Mouse (Mus musculus) gastrocnemius, adult 2 months (tissue): ENCODE measurements around the gene Sbk2. TPM values are rescaled to one million over a fixed set of nuclear protein-coding genes. Genes with fewer than 3 reads are reported as not detected.

Experiments
- DNase-seq: peaks from one replicate; pipeline ENCODE4 v3.0.0; 2022
- H3K27ac ChIP-seq: fragments of 200-600 bp; 2 replicates; pipeline ENCODE4 v1.8.1; 2022; ENCODE audit warnings: mild to moderate bottlenecking
- H3K4me3 ChIP-seq: fragments of 200-600 bp; 2 replicates; pipeline ENCODE4 v1.8.1; 2022; ENCODE audit warnings: mild to moderate bottlenecking, moderate library complexity
- CTCF ChIP-seq: fragments of 200-600 bp; IDR thresholded peaks from 2 replicates; pipeline ENCODE4 v1.8.1; 2022; ENCODE audit warnings: antibody characterized with exemption, mild to moderate bottlenecking, moderate library complexity
- intact Hi-C: fragments of 180-260 bp; cut with DNase I; formaldehyde crosslinking; loops from one replicate; pipeline ENCODE4 v1.15.1; 2025
- total RNA-seq, 2 experiments: library from RNA; stranded (reverse); gene quantifications; 2 replicates each; pipeline ENCODE4 v1.2.3; 2021

The Sbk2 gene
- total RNA-seq, 2 experiments from 2014 or later = 36.7 to 77.0 TPM

DNA sequence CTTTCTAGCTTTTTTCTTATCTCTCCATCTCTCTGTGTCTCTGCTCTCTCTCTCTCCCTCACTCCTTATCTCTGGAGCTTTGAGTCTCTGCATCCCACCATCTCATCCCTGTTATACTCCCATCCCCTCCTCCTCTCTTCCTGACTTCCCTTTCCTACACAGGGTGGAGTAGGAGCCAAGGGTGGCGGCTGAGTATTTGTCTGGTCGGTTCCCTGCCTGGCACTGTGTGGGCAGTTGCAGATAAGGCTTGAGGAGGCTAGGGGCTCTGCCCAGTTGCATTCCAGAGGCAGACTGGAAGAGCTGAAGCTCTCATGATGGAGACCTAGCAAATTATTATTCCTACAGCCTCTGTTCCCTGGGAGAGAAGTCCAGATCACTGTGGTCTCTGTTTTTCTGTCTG is 24.0 kb upstream of the Sbk2 start:
- intact Hi-C loops = no loop called here
- H3K27ac ChIP-seq = no peak overlapping the region
- H3K4me3 ChIP-seq = no peak overlapping the region
- no peak for DNase-seq
- TF ChIP-seq CTCF = no peak

DNA sequence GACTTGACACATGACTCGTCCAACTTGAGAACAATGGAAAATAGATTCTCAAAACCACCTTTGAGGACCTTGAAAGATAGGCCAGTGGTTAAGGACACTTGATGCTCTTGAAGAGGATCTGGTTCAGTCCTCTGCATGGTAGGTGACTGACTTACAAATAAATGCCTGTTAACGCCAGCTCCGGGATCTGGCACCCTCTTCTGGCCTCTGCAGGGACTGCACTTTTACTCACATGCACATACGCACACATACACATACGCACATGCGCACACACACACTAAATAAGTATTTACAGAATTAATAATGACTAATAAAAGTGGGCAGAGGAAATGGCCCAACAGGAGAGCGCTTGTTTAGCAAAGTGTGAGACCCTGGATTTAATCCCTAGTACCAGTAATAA is 12.6 kb upstream of the Sbk2 start:
- intact Hi-C loops = no loop called here
- peak; percentile 35; the same call in 1 of the 2 replicates for TF ChIP-seq CTCF
- DNase-seq = no peak
- no peak overlapping the region for H3K4me3 ChIP-seq
- H3K27ac ChIP-seq = peak overlapping the region; percentile 73; the same call in 1 of the 2 replicates

DNA sequence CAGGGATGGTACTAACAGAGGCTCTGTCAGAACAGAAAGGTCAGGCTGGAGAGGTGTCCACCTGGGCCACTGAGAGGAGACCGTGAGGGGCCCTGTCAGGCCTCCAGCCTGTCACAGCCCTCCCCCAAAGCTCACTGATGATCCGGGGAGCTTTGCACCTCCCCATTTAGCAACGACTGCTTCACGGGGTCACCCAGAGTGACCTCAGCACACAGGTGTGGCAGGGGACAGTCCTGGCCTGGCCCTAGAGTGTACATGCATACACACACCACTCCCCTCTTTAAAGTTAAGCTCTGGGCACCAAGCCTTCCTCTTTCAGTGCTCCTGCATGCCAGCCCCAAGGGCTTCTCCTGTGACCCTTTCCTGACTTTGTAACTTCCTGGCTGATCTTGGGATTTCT is 11.2 kb upstream of the Sbk2 start:
- Histone ChIP-seq H3K27ac (peak overlapping the region; percentile 73), H3K4me3 (no peak overlapping the region)
- intact Hi-C loops = no loop called here
- no peak for TF ChIP-seq CTCF
- DNase-seq = no peak

DNA sequence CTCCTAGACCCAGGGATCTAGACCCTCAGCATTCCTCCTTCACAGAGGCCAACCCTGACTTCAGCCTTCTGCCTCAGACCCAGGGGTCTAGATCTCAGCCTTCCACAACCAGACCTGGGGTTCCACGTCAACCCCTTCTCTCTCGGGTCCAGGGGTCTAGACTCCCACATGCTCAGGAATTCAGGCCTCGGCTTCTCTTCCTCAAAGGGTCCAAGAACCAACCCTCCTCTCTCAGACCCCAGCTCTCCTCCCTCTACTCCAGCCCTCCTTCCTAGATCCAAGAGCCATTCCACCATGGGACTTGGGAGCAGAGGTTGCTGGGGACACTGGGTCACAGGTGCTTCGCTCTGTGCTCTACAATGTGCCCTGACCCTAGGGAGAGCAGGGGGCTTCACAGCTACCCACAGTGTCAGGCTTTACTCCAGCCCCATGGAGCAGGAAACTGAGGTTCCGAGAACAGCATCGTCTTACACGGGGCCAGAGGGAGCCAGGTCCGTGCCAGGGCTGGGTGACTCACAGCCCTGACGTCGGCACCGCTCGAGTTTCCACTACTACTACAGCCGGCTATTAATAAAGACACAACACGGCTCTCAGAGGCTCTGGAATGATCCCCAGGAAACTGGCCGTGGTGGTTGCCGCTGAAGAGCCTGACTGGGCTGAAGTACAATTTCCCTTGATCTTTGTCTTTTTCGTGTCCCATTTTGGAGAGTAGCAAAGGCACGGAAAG is 8.3 kb upstream of the Sbk2 start:
- peak; percentile 91 for DNase-seq
- no peak for TF ChIP-seq CTCF
- intact Hi-C loops = no loop called here
- Histone ChIP-seq H3K27ac (peak overlapping the region; percentile 86), H3K4me3 (peak overlapping the region; percentile 24; the same call in 1 of the 2 replicates)

DNA sequence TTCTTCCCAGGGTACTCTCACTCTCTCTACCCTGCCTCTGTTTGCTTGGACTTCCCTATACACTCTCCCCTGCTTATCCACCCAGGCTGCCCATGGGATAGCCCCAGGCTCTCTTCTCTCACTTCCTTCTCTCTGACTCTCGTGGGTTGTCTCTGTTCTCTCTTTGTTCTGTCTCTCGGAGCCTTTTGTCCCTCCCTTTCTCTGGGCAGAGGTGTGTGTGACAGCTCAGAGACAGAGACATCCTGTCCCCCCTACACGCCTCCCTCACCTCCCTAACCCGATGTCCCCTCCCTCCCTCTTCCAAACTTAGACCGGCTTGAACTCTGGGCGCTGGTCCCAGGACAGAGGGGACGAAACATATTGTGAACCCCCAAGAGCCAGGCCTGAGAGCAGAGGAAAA is 7.5 kb upstream of the Sbk2 start:
- DNase-seq = peak; percentile 40
- Histone ChIP-seq H3K4me3 (no peak overlapping the region), H3K27ac (peak overlapping the region; percentile 86)
- intact Hi-C loops = no loop called here
- no peak for TF ChIP-seq CTCF

DNA sequence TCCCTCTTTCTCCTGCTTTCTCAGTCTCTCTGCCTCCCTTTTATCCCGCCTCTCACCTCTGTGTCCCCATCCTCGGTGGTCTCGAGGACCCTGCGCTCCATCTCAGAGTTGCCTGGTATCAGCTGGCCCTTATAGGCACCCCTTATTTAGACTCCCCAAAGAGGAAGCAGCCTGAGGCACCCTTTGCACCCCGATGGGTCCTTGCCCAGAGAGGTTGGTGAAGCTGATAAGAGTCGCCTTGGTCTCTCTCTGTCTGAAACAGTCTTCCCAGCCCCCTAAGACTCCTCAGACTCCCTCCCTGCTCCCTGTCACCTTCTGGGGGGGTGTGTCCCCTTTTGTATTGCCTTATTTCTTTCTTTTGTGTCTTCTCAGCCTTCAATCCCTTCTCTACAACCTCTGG is 6.9 kb upstream of the Sbk2 start, which contains the start of gene Sbk3:
Sbk3 (minus strand) TSS at position 101 of the 400 bp plus-strand sequence.
- no peak for DNase-seq
- TF ChIP-seq CTCF = no peak
- Histone ChIP-seq H3K4me3 (no peak within 1 kb of the TSS), H3K27ac (peak within 1 kb of the TSS; percentile 86)
- intact Hi-C loops = no loop called here

DNA sequence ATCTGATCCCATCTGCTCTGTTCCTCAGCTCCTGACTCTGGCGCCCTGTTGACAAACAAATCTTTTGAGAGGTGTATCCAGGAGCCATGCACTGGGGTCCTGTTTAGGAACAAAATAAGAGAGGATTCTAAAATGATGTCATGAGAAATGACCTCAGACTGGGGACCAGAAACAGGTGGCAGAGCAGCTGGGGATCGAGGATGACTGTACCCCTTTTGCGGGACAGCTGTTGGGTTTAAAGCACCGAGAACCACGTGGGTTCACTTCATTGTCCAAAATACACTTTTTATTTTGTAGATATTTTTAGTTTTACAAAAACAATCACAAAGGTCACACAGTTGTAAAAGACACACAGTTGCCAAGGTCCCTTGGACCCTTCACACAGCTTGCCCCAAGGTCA is 782 bp upstream of the Sbk2 start:
- no peak for TF ChIP-seq CTCF
- no peak overlapping the region for H3K27ac ChIP-seq
- H3K4me3 ChIP-seq = no peak overlapping the region
- DNase-seq = no peak
- intact Hi-C loops = loop anchor here (1.0 kb wide), 1 partner anchor 23 kb away; no protein-coding TSS in a partner anchor

DNA sequence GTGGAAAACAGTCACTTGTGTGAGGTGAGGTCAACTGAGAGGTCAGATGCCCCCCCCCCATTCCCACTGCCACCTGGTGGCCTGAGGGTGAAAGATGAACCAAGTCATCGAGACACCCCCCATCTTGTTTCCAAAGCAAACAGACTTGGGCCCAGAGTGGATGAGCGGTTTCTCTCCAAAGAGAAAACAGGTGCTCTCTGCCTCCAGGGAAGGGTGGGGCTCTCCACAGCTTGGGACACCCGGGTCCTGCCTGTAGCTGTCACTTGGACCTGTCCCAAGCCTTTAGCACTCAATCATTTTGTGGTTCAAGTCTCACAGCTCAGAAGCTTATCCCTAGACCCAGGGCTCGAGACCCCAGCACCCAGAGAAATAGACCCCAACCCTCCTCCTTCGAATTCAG is 679 bp downstream of the Sbk2 start:
- DNase-seq = peak; percentile 32
- TF ChIP-seq CTCF = 0 out of 2 replicates have a peak, but pooled peaks have one; percentile 18
- Histone ChIP-seq H3K27ac (peak overlapping the region; percentile 86), H3K4me3 (peak overlapping the region; percentile 61)
- intact Hi-C loops = no loop called here

DNA sequence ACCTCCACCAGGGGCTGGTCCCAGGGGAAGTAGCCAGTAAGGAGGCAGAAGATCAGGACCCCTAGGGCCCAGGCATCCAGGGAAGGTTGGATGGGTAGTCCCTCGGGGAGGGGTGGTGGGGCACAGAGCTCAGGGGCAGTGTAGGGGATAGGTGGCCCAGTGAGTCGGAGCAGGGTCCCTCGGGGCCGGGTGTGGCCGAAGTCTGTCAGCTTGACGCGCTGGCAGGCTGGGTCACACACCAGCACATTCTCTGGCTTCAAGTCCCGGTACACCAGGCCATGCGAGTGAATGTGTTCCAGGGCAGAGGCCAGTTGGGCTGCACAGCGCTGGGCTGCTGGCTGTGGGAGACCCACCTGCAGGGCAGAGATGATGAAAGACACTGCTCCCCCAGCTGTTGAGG is 6.8 kb downstream of the Sbk2 start:
- intact Hi-C loops = no loop called here
- H3K4me3 ChIP-seq = no peak overlapping the region

DNA sequence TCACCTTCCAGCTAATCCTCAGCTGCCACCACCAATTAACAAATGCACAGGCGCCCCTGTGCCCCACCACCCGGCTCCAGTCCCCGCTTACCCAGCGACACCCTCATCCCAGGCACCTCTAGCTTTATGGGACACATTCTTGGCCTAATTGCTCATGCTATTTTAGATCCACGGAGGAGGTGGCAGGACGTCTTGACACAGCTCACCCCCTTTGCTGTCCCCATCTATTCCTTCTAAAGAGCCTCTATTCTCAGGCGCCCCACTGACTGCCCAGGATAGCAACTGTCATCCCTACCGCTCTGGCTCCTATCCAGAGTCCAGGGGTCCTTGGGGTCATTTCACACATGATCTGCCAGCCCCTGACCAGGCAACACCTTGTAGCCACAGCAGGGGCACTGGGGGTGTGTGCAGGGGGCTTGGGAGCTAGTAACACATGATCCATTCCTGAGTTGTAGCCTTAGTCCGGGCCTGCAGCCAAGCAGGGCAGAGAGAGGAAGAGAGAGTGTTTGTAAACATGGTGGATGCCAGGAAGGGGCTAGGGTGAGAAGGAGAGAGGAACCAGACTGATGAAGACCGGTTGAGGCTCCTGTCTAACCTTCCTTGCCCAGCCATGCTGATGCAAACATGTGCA is 10.3 kb downstream of the Sbk2 start:
- peak; percentile 62 for DNase-seq
- TF ChIP-seq CTCF = no peak
- Histone ChIP-seq H3K27ac (peak overlapping the region; percentile 81), H3K4me3 (no peak overlapping the region)
- intact Hi-C loops = no loop called here

More for the DNA sequence above, 6.8 kb downstream of the Sbk2 start:
- 0 out of 2 replicates have a peak overlapping the region, but pooled peaks have one; percentile 2 for H3K27ac ChIP-seq
- TF ChIP-seq CTCF = no peak
- no peak for DNase-seq

DNA sequence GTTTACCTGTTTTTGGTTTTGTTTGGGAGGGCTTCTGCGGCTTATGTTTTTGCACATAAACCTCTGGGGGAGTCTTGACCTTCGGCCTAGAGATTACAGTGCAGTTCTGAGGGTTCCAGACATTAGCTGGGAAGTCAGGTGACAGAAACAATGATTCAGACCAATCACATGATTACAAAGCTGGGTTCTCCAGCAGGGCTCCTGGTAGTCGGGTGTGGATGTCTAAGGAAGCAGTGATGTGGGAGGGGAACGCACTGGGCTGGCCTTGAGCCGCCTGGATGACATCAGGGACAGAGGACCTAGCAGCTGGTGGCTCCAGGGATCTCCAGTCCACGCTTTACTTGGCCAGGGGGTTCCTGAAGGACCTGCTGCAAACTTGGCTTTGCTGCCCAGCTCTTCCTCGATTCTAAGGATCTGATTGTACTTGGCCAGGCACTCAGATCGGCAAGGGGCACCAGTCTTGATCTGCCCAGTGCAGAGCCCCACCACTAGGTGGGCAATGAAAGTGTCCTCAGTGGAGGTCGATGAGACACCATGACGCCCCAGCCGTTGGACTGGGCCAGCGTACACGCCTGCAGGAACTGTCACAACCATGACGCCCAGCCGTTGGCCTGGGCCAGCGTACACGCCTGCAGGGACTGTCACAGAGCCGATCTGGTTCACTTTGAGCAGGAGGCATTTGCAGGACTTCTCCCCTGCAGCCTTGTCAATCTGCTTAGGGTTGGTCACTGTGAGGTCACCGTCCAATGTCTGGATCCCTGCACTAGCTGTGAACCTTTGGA is 13.5 kb downstream of the Sbk2 start:
- Histone ChIP-seq H3K4me3 (no peak overlapping the region), H3K27ac (no peak overlapping the region)
- intact Hi-C loops = no loop called here
- DNase-seq = peak; percentile 57
- no peak for TF ChIP-seq CTCF

DNA sequence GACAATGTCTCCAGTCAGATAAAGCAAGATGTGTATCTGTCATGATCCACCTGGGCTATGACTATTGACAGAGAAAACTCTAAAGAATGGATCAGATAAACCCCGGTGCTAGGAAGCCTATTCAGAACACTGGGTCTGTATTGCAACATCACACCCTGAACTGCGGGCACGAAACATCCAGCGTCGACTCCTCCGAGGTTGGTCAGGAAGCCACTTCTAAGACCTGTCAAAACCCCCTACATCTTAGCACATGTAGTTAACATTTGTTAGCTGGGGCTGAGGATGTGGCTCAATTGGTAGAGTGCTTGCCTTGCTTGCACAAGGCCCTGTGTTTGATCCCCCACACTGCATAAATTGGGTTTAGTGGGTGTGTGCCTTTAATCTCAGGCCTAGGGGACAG is 15.8 kb downstream of the Sbk2 start:
- Histone ChIP-seq H3K27ac (peak overlapping the region; percentile 43; the same call in 1 of the 2 replicates), H3K4me3 (no peak overlapping the region)
- TF ChIP-seq CTCF = no peak
- DNase-seq = no peak
- intact Hi-C loops = no loop called here

DNA sequence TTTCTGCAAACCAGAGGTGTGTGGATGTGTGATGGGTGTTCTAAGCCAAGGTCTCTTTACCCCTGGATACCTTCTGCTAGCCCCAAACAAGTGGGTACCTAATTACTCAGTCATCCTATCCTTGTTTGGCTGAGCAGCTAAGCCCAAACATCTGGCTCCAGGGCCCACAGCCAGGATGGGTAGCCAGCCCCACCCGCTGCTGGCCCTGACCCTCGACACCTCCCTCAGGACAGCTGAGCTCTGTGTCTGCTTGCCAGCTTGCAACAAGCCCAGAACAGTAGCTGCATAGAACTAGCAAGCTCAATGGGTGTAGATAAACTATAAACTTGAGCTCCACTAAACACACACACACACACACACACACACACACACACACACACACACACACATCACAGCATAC is 16.4 kb downstream of the Sbk2 start:
- no peak overlapping the region for H3K4me3 ChIP-seq
- intact Hi-C loops = no loop called here
- no peak for TF ChIP-seq CTCF
- DNase-seq = peak; percentile 92
- peak overlapping the region; percentile 64 for H3K27ac ChIP-seq
